Mouse (Mus musculus): ENCODE data around the gene H13.
A peak's percentile ranks its signal among the peaks of the same experiment; 100 is the strongest.

Gene H13

GRCm38 (mm10) chr2:152700725-152701124, 31.5 kb downstream of the H13 start:
- no peak for DNase-seq (ENCODE audit: low read depth, low spot score)

GRCm38 (mm10) chr2:152703596-152704255, 34.5 kb downstream of the H13 start:
- DNase-seq (ENCODE audit: low read depth, low spot score), result no peak

- DNase-seq (ENCODE audit: low read depth, low spot score), result no peak
Observed at GRCm38 (mm10) chr2:152704256-152704605, 35.0 kb downstream of the H13 start.

GRCm38 (mm10) chr2:152704811-152705370, 35.6 kb downstream of the H13 start:
- DNase-seq (ENCODE audit: low read depth, low spot score), result no peak

- peak; percentile 92 for DNase-seq (ENCODE audit: low read depth, low spot score)
Observed at GRCm38 (mm10) chr2:152705993-152706571, 36.8 kb downstream of the H13 start.

GRCm38 (mm10) chr2:152707186-152707585, 37.9 kb downstream of the H13 start:
- DNase-seq (ENCODE audit: low read depth, low spot score), result peak; percentile 47

- DNase-seq (ENCODE audit: low read depth, low spot score), result peak; percentile 80
Observed at GRCm38 (mm10) chr2:152707627-152708026, 38.4 kb downstream of the H13 start.

- no peak for DNase-seq (ENCODE audit: low read depth, low spot score)
Observed at GRCm38 (mm10) chr2:152709066-152709465, 39.8 kb downstream of the H13 start.

- no peak for DNase-seq (ENCODE audit: low read depth, low spot score)
Observed at GRCm38 (mm10) chr2:152716241-152716772, 47.0 kb downstream of the H13 start.

- no peak for DNase-seq (ENCODE audit: low read depth, low spot score)
Observed at GRCm38 (mm10) chr2:152717652-152718051, 48.4 kb downstream of the H13 start.

- DNase-seq (ENCODE audit: low read depth, low spot score), result no peak
Observed at GRCm38 (mm10) chr2:152718076-152718475, 48.8 kb downstream of the H13 start.

- DNase-seq (ENCODE audit: low read depth, low spot score), result no peak
Observed at GRCm38 (mm10) chr2:152723651-152724331, 54.5 kb downstream of the H13 start.

GRCm38 (mm10) chr2:152724332-152724723, 55.1 kb downstream of the H13 start:
- DNase-seq (ENCODE audit: low read depth, low spot score), result no peak

- DNase-seq (ENCODE audit: low read depth, low spot score), result no peak
Observed at GRCm38 (mm10) chr2:152725178-152725750, 56.0 kb downstream of the H13 start.

GRCm38 (mm10) chr2:152726213-152726612, 57.0 kb downstream of the H13 start:
- no peak for DNase-seq (ENCODE audit: low read depth, low spot score)

- DNase-seq (ENCODE audit: low read depth, low spot score), result peak; percentile 75
Observed at GRCm38 (mm10) chr2:152726751-152727335, 57.6 kb downstream of the H13 start.

- peak; percentile 52 for DNase-seq (ENCODE audit: low read depth, low spot score)
Observed at GRCm38 (mm10) chr2:152727795-152728510, 58.7 kb downstream of the H13 start.

GRCm38 (mm10) chr2:152728594-152728993, 59.3 kb downstream of the H13 start:
- peak; percentile 24 for DNase-seq (ENCODE audit: low read depth, low spot score)

GRCm38 (mm10) chr2:152729013-152729635, 59.9 kb downstream of the H13 start:
- no peak for DNase-seq (ENCODE audit: low read depth, low spot score)

GRCm38 (mm10) chr2:152729636-152730020, 60.4 kb downstream of the H13 start:
- peak; percentile 96 for DNase-seq (ENCODE audit: low read depth, low spot score)

- no peak for DNase-seq (ENCODE audit: low read depth, low spot score)
Observed at GRCm38 (mm10) chr2:152733201-152733600, 63.9 kb downstream of the H13 start.

Data from 3T3-L1 (cell line).